9 mouse cellular contexts compared by ENCODE assay signal in genomic region chr19:45748691-45749242, GRCm38 (mm10). TPM values are rescaled to one million over a fixed set of nuclear protein-coding genes. Genes with fewer than 3 reads are reported as not detected.
DNase-seq lines count a peak whose midpoint lies in the region; ATAC-seq lines count a peak whose summit lies in the region.
"Had no signal": no experiment of that assay in that cellular context is flagged by ENCODE, and none has a peak within 500 bp of the region (broad histone marks: within the 10 kb centered on the region; RNA-seq: fewer than 3 reads in every experiment).

No protein-coding gene starts in this region.

- H3K27ac ChIP-seq in heart, embryonic 12.5 days (ENCODE audit: poor library complexity, severe bottlenecking) = no peak overlapping the region
- peak overlapping the region; percentile 49 for H3K27ac ChIP-seq in liver, embryonic 15.5 days (replicated peaks)

- peaks cover 28% of the 10 kb centered on the region for H3K27me3 ChIP-seq in heart, embryonic 12.5 days (replicated peaks)
- H3K27me3 ChIP-seq in liver, embryonic 15.5 days = peaks cover 30% of the 10 kb centered on the region
- H3K27me3 ChIP-seq in splenic B cell, adult 2 months (ENCODE audit: control insufficient read depth, insufficient read depth, low read length, poor library complexity, severe bottlenecking) = no peaks in the 10 kb centered on the region; the same call in 1 of the 2 replicates

- peaks cover 41% of the 10 kb centered on the region for H3K4me1 ChIP-seq in heart, embryonic 12.5 days (replicated peaks)
- H3K4me1 ChIP-seq in liver, embryonic 15.5 days (replicated peaks) = peaks cover 46% of the 10 kb centered on the region

- H3K4me2 ChIP-seq in heart, embryonic 12.5 days = peak overlapping the region; percentile 99
- peak overlapping the region; percentile 96 for H3K4me2 ChIP-seq in liver, embryonic 15.5 days

- peak overlapping the region; percentile 99 for H3K4me3 ChIP-seq in heart, embryonic 12.5 days
- peak overlapping the region; percentile 88 for H3K4me3 ChIP-seq in liver, embryonic 15.5 days (replicated peaks)

- under 1% methylated on average over 33 of the region's 33 CpGs for WGBS in heart, embryonic 12.5 days
- under 1% methylated on average over 33 of the region's 33 CpGs for WGBS in liver, embryonic 15.5 days (ENCODE audit: insufficient replicate concordance)

- H3K36me3 ChIP-seq in heart, embryonic 12.5 days = peaks cover 19% of the 10 kb centered on the region
- peaks cover 38% of the 10 kb centered on the region for H3K36me3 ChIP-seq in liver, embryonic 15.5 days (replicated peaks)
- peaks cover 8% of the 10 kb centered on the region for H3K36me3 ChIP-seq in splenic B cell, adult 2 months (ENCODE audit: control insufficient read depth, insufficient read depth, low read length, poor library complexity, severe bottlenecking)

- H3K9ac ChIP-seq in heart, embryonic 12.5 days = peak overlapping the region; percentile 98
- peak overlapping the region; percentile 79 for H3K9ac ChIP-seq in liver, embryonic 15.5 days

- peak; percentile 32 for DNase-seq in adrenal gland, postnatal 14 days
- DNase-seq in adrenal gland, postnatal 4 days (ENCODE audit: low spot score in 2 of 2) = no peak
- DNase-seq in right cerebral cortex, postnatal 4 days = peak; percentile 27
- no peak for DNase-seq in right cerebral cortex, adult 18-20 months
- DNase-seq in splenic B cell, adult 2 months (ENCODE audit: low read depth, low spot score) = peak; percentile 26
- DNase-seq in right cerebral cortex, postnatal 36 days (ENCODE audit: low spot score in 2 of 2) = no peak

- H3K9me3 ChIP-seq in heart, embryonic 12.5 days (replicated peaks) = no peaks in the 10 kb centered on the region
- no peaks in the 10 kb centered on the region for H3K9me3 ChIP-seq in liver, embryonic 15.5 days (replicated peaks)

- peak; percentile 3; the same call in 1 of the 2 replicates for ATAC-seq in heart, embryonic 12.5 days (ENCODE audit: insufficient number of reproducible peaks, low FRiP score)
- peak; percentile 53 for ATAC-seq in liver, embryonic 15.5 days (ENCODE audit: insufficient read depth)

RNA-seq across cellular contexts. Expression of gene Npm3, which starts 0.6 kb away (rescaled TPM):
- 27.1 and 33.6 TPM in 2 replicates for total RNA-seq in adrenal gland, postnatal 14 days (2021)
- 10 to 100 TPM; 38.4 to 42.9 TPM for total RNA-seq in adrenal gland, postnatal 4 days (2021)
- polyA plus RNA-seq in heart, embryonic 12.5 days (2016; fragmentation: Nextera tagmentation; extraction: Ambion mirVana) = 9.5 and 11.2 TPM in 2 replicates
- polyA plus RNA-seq in liver, embryonic 15.5 days (2015; fragmentation: Nextera tagmentation; extraction: Ambion mirVana) = 5.8 and 6.4 TPM in 2 replicates

RNA-seq across cellular contexts. Expression of gene Fgf8, which starts 6.1 kb away (rescaled TPM):
- total RNA-seq in adrenal gland, postnatal 14 days (2021) = not detected in 2 replicates
- 1 to 10 TPM in 1 of 2 experiments, not detected in 1; 1.1 TPM for total RNA-seq in adrenal gland, postnatal 4 days (2021)
- polyA plus RNA-seq in heart, embryonic 12.5 days (2016; fragmentation: Nextera tagmentation; extraction: Ambion mirVana) = not detected in 2 replicates
- not detected in 2 replicates for polyA plus RNA-seq in liver, embryonic 15.5 days (2015; fragmentation: Nextera tagmentation; extraction: Ambion mirVana)
- total RNA-seq: left cerebral cortex, postnatal 36 days had no signal

RNA-seq across cellular contexts. Expression of gene Mgea5, which starts 34.9 kb away (rescaled TPM):
- total RNA-seq in adrenal gland, postnatal 14 days (2021) = 71.8 and 76.5 TPM in 2 replicates
- 100 to 1,000 TPM; 105 to 123 TPM for total RNA-seq in adrenal gland, postnatal 4 days (2021)
- 51.7 and 52.8 TPM in 2 replicates for polyA plus RNA-seq in heart, embryonic 12.5 days (2016; fragmentation: Nextera tagmentation; extraction: Ambion mirVana)
- polyA plus RNA-seq in liver, embryonic 15.5 days (2015; fragmentation: Nextera tagmentation; extraction: Ambion mirVana) = 16.9 and 20.2 TPM in 2 replicates

Comparison
In these comparisons a context has a peak if more than half of its experiments do, and no peak if none do; other contexts are left out.
1. DNase-seq: peak in adrenal gland, postnatal 14 days (single experiment), right cerebral cortex, postnatal 4 days (single experiment) and splenic B cell, adult 2 months (single experiment); none in adrenal gland, postnatal 4 days (0 of 2), right cerebral cortex, adult 18-20 months (single experiment) and right cerebral cortex, postnatal 36 days (0 of 2).